Mouse (Mus musculus) olfactory bulb, adult 2 months (tissue): ENCODE measurements around the gene Casq2.

ENCODE experiments used
- CTCF ChIP-seq: fragments of 200-500 bp; IDR thresholded peaks from 2 replicates; pipeline ENCODE4 v1.5.1; 2012; ENCODE audit warnings: low read depth, mild to moderate bottlenecking, low read length, moderate library complexity; ENCODE audit not compliant: insufficient read depth
- POLR2A ChIP-seq: fragments of 200-500 bp; IDR thresholded peaks from 2 replicates; pipeline ENCODE4 v1.6.1; 2012; ENCODE audit warnings: mild to moderate bottlenecking, low read depth, low read length, moderate library complexity; ENCODE audit not compliant: insufficient read depth

- TF ChIP-seq CTCF (no peak), POLR2A (no peak)
Observed at GRCm38 (mm10) chr3:102067306-102067705, 18.9 kb upstream of the Casq2 start.
